Mouse (Mus musculus) gastrocnemius, adult 2 months (tissue): Measurements from ENCODE around the gene Nrsn2. TPM values are rescaled to one million over a fixed set of nuclear protein-coding genes. Genes with fewer than 3 reads are reported as not detected.

ENCODE experiments used
- DNase-seq: peaks from one replicate; pipeline ENCODE4 v3.0.0; 2022
- H3K27ac ChIP-seq: fragments of 200-600 bp; 2 replicates; pipeline ENCODE4 v1.8.1; 2022; ENCODE audit warnings: mild to moderate bottlenecking
- H3K4me3 ChIP-seq: fragments of 200-600 bp; 2 replicates; pipeline ENCODE4 v1.8.1; 2022; ENCODE audit warnings: mild to moderate bottlenecking, moderate library complexity
- CTCF ChIP-seq: fragments of 200-600 bp; IDR thresholded peaks from 2 replicates; pipeline ENCODE4 v1.8.1; 2022; ENCODE audit warnings: antibody characterized with exemption, mild to moderate bottlenecking, moderate library complexity
- intact Hi-C: fragments of 180-260 bp; cut with DNase I; formaldehyde crosslinking; loops from one replicate; pipeline ENCODE4 v1.15.1; 2025
- total RNA-seq, 2 experiments: library from RNA; stranded (reverse); gene quantifications; 2 replicates each; pipeline ENCODE4 v1.2.3; 2021

The Nrsn2 gene
- total RNA-seq, 2 experiments from 2014 or later = not detected

DNA sequence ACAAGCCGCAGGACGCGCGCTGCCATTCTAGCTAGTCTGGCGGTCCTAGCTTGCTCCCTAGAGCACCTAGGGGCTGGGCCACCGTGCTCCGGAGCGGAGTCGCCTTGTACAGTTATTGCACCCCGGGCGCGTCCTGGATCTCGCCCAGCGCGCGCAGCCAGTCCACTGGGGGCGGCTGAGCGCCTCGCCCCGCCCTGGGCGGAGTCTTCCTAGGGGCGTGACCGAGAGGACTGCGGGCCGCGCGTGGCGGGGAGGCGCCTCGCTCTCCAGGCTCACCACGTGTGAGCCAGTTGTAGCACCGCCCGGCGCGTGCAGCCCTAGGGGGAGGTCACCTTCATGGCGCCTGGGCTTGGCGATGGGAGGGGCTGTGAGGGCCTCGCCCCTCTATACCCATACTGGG lies 22.3 kb upstream of the Nrsn2 start:
- TF ChIP-seq CTCF = no peak; the same call in 1 of the 2 replicates
- Histone ChIP-seq H3K27ac (peak overlapping the region; percentile 82), H3K4me3 (peak overlapping the region; percentile 86)
- peak; percentile 95 for DNase-seq
- intact Hi-C loops = no loop called here

DNA sequence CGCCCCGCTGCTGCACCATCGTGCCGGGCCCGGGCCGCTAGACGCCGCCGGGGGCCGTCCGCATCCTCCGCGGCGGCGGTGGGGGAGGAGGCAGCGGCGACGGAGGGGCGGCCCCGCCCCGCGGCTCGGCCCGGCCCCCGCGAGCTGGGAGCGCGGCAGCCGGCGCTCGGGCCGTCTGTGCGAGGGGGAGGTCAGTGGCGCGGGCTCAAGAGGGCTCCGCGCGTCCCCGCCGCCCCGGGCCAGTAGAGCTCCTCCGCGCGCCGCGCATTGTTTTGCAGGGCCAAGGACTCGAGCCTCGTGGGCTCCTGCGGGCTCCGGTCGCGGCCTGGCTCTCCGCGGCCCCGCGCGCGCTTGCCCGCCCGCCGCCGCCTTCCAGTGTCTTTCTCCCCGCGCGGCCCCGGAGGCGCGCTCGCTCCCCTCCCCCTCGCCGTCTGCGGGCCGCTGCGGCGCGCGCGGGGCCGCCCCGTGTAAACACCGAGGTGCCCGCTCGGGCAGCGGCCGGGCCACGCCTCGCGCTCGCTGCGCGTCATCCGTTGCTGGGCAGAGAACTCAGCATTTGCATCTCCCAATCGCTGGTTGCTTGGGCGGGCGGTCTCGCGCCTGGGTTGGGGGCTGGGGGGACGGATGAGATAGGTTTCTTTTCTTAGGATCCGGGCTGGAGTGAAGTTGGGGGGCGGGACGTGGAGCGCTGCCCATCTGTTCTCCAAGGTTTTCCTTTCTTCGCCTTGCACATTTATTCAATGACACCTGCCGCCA lies 21.4 kb upstream of the Nrsn2 start, which contains the start of gene Sox12:
Gene Sox12, minus strand, starts transcription at position 384 of the 756 bp plus-strand sequence.
- peak within 1 kb of the TSS; percentile 86 for H3K4me3 ChIP-seq
- TF ChIP-seq CTCF = no peak
- DNase-seq = peak; percentile 96
- peak within 1 kb of the TSS; percentile 82 for H3K27ac ChIP-seq
- intact Hi-C loops = no loop called here

DNA sequence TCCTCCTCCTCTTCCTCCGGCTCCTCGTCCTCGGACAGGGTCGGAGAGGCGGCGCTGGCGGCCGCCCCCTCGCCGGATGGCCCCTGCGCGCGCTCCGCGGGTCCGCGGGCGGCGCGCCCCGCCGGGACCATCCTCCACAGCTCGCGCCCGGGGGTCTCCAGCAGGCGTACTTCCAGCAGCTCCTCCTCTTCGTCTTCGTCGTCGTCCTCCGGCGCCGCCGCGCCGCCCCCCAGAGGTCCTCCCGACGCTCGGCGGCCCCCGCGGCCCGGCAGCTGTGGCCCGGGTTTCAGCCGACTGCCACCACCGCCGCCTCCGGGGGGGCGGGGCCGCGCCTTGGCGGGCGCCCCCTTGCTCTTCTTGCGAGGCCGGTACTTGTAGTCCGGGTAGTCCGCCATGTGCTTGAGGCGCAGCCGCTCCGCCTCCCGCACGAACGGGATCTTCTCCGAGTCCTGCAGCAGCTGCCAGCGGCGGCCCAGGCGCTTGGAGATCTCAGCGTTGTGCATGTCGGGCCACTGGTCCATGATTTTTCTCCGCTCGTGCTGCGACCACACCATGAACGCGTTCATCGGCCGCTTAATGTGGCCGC lies 20.7 kb upstream of the Nrsn2 start:
- Histone ChIP-seq H3K4me3 (peak overlapping the region; percentile 86), H3K27ac (peak overlapping the region; percentile 72)
- TF ChIP-seq CTCF = peak; percentile 13; the same call in 1 of the 2 replicates
- DNase-seq = peak; percentile 84
- intact Hi-C loops = no loop called here

DNA sequence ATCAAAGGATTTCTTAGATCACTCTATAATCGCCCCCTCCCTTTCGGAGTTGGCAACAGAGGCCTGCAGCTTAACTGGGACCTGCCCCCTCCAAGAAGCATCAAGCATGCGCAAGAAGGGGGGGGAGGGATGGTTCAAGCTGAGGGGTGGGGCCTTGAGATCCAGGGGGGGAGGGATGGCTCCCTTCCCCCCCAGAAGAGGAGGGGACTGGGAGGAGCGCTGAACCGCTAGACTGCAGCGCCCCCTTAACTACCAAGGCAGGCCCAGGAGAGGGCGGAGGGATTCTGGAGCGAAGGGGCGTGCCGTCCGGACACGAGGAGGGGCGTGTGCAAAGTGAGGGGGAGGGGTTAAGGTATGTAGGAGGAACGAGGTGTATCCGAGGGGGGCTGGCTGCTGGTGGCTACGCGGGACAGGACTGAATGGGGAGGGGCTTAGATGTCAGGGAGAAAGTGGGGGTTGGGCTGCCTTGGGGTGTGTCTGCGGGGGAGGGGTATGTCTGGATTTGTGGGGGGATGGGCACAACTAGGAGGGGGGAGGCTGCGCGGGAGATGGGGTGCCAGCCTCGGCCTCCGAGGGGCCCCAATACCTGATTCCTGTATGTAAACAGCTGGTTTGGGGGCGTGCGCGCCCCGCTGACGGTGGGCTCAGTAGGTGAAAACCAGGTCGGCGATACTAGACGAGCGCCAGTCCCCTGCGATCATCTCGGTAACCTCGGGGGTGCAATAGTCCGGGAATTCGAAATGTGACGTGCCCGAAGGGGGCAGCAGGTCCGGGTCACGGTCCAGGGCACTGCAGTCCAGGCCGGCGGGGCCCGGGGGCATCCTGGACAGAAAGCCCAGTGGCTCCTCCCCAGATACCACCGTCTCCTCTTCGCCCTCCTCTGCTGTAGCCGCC lies 19.9 kb upstream of the Nrsn2 start:
- peak; percentile 80 for DNase-seq
- H3K4me3 ChIP-seq = peak overlapping the region; percentile 86
- peak overlapping the region; percentile 72 for H3K27ac ChIP-seq
- intact Hi-C loops = no loop called here
- peak; percentile 30; the same call in 1 of the 2 replicates for TF ChIP-seq CTCF

DNA sequence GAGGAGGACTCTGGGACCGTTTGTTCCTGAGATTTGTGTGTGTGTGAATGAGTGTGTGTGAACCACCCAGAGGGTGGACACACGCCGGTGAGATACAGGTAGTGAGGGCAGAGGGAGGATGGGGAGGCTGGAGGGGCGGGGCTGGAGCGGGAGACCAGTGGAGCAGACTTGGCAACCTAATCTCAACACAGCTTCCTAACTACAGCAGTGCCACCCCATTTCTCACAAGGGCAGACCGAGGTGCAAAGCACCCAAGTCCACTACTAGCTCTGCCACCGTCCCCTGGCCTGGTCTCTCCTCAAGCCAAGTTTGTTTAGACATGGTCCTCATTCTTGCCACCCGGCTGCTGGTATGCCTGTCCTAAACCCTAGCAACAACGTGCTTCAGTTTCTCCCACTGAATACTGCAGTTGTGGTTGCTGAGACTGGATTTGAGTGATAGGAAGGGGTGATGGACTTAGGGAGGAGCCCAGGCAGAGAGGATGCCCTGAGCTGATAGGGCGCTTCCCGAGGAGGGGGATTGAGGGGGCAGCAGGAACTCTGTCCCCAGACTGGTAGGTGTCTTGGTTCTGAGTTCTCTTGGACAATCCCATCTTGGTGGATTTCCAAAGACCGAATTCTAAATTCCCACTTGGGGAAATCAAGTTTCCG lies 19.0 kb upstream of the Nrsn2 start:
- Histone ChIP-seq H3K4me3 (peak overlapping the region; percentile 86), H3K27ac (peak overlapping the region; percentile 72; the same call in 1 of the 2 replicates)
- DNase-seq = no peak
- TF ChIP-seq CTCF = no peak
- intact Hi-C loops = no loop called here

DNA sequence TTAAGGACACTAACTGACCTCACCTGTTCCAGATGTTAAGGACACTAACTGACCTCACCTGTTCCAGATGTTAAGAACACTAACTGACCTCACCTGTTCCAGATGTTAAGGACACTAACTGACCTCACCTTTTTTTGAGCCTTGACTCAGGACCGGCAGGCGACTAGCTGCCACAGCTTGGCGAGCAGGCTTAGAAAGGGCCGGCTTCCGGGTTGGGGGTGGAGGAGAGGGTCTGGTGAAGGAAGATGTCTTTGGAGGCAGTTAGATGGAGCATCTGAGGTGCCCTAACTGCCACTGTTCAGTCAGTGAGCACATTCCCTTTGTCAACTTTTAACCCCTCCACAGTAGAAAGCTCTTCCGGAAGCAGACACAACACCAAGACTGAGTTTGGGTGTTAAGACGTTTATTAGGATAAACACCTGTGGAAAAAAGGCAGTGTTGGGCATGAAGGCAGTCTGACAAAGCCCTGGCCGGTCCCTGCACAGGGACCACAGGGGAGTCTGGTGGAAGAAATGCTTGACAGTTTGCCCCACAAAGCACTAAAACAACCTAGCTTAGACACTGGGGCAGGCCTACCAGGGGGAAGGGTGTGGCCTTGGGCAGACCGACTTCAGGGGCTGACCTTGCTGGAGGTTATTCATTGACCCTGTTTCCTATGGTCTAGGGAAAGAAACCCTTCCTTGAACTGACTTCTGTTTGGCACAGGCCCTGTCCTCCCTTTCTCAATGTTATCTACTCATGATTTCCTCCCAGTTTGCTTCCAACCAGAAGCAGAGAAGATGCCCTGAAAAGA lies 17.0 kb upstream of the Nrsn2 start:
- Histone ChIP-seq H3K4me3 (no peak overlapping the region), H3K27ac (no peak overlapping the region)
- no peak for DNase-seq
- no peak for TF ChIP-seq CTCF
- intact Hi-C loops = loop anchor here (1.0 kb wide), 1 partner anchor 44 kb away; no protein-coding TSS in a partner anchor

DNA sequence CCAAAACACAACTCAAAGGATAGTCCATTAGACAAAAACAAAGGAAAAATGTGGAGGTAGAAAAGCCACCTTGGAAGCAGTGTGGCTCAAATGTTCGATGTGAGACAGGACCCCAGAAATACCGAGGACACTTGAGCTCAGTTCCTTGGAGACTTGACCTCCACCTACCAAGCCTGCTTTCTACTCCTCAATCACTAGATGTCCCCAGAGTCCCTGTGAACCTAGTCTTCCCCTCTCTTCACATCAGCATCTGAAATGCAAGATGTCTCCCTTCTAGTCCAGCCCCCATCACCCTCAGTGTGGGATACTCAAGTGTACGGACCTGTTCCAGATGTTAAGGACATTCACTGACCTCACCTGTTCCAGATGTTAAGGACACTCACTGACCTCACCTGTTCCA lies 16.3 kb upstream of the Nrsn2 start:
- Histone ChIP-seq H3K4me3 (no peak overlapping the region), H3K27ac (no peak overlapping the region)
- TF ChIP-seq CTCF = peak; percentile 82
- intact Hi-C loops = loop anchor here (1.0 kb wide), 1 partner anchor 45 kb away; no protein-coding TSS in a partner anchor
- DNase-seq = peak; percentile 29

DNA sequence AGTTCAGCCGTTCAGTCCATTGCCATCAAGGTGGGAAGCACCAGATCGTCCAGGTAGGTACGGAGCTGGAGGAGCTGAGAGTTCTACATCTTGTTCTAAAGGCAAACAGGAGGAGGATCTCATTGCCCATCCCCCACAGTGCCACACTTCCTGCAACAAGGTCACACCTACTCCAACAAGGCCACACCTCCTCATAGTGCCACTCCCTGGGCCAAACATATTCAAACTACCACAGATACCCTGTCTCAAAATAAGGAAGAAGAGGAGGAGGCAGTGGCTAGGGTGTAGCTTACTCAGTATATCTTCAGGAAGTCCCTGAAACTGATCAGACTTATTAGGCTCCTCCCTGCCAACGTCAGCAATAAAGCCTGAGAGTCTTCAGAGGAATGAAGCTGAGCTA lies 7.8 kb upstream of the Nrsn2 start:
- no peak for TF ChIP-seq CTCF
- DNase-seq = no peak
- Histone ChIP-seq H3K27ac (no peak overlapping the region), H3K4me3 (no peak overlapping the region)
- intact Hi-C loops = no loop called here

DNA sequence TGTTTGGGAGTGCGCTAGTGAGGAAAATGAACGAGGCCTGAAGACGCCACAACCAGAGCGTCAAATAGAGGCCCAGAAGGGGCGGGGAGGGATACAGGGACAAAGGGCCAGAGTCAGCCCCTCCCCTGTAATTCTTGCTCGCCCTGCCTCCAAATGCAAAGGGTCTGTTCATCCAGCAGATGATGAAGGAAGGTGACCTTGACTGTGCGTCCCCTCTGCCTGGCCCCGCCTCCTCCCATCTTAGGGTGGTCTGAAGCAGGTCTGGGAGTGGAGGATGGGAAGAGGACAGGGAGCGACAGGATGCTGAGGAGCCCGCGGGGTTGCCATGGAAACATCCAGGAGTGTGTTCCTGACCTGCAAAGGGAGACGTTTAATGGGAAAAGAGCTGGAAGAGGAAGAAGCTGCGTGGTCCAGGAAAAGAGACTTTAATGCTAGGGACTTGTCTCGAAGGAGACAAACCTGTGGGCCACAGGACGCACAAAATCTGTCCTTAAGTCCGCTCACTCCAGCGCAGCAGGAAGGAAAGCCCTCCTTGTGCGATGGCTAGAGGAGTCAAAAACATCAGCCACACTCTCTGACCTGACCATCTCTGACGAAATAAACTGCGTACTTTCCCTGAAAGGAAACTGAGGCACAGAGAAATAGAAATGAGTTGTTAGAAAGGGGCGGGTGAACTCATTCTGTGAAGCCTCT lies 640 bp downstream of the Nrsn2 start:
- Histone ChIP-seq H3K4me3 (no peak overlapping the region), H3K27ac (no peak overlapping the region)
- no peak for TF ChIP-seq CTCF
- intact Hi-C loops = no loop called here
- DNase-seq = no peak

DNA sequence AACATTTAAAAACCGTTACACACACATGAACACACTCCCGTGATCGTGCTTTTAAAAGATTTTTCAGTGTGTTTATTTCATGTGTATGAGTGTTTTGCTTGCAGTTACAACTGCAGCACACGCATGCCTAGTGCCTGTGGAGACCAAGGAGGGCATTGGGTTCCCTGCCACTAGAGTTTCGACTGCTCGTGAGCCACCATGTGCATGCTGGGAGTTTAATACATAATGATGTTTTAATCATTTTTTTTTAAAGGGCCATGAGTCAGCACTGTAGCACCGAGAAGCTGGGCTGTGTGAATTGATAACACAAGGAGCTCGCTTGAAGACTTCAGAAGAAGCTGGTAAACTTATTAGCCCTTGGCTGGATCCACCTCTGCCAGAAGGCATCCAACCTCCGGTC lies 2.9 kb downstream of the Nrsn2 start:
- no peak overlapping the region for H3K27ac ChIP-seq
- intact Hi-C loops = no loop called here
- no peak for TF ChIP-seq CTCF
- no peak for DNase-seq
- H3K4me3 ChIP-seq = no peak overlapping the region

DNA sequence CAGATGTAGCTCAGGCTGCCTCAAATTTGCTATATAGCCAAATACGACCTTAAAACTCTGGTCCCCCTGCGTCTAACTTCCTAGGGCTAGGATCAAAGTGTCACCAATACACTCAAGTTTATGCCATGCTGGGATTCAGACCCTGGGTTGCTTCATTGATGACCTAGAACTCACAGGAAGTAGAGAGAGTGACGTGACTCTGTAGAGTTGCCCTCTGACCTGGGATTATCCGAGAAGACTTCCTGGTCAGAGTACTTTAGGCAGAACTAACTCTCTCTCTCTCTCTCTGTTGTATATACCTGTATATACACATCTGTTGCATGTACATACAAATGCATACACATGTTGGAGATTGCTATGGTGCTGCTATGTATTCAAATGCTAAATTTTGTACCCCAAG lies 3.8 kb downstream of the Nrsn2 start:
- no peak overlapping the region for H3K27ac ChIP-seq
- TF ChIP-seq CTCF = no peak
- H3K4me3 ChIP-seq = no peak overlapping the region
- intact Hi-C loops = no loop called here
- no peak for DNase-seq
